16 mouse cellular contexts compared by ENCODE assay signal in the genomic region with DNA sequence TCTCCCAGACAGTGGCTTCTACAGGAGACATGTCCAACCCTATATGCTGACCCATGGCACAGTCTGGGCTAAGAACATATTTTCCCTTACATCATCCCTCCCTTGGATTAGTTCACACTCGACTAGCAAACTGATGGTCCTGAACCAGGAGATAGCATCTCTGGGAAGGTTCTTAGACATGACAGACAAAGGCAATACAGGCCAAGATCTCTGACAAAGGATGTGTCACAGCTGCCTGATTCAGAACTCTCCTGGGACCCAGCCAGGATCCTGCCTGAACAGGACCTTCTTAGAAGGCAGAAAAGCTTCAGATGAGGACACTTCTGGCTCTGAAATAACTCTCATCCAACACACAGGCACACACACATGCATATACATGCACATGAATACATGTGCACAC. TPM values are rescaled to one million over a fixed set of nuclear protein-coding genes. Genes with fewer than 3 reads are reported as not detected.
A peak's percentile ranks its signal among the peaks of the same experiment; 100 is the strongest.
DNase-seq lines count a peak whose midpoint lies in the region.
"Had no signal": no experiment of that assay in that cellular context is flagged by ENCODE, and none has a peak within 500 bp of the region (broad histone marks: within the 10 kb centered on the region; RNA-seq: fewer than 3 reads in every experiment).

No protein-coding gene starts in this region.

- H3K27ac ChIP-seq in heart, embryonic 10.5 days, result no peak overlapping the region
- H3K27ac ChIP-seq: forebrain, embryonic 13.5 days; limb, embryonic 15.5 days; midbrain, embryonic 10.5 days had no signal

- H3K27me3 ChIP-seq in heart, embryonic 10.5 days (ENCODE audit: insufficient read depth, poor library complexity, severe bottlenecking), result no peaks in the 10 kb centered on the region
- H3K27me3 ChIP-seq: forebrain, embryonic 13.5 days; limb, embryonic 15.5 days had no signal

- peak; percentile 25 to 45 for DNase-seq in heart, postnatal 14 days
- no peak for DNase-seq in heart, embryonic 10.5 days (ENCODE audit: low spot score)
- DNase-seq in lung, postnatal 10 days, result peak; percentile 41
- DNase-seq in lung, adult 18-20 months, result no peak
- peak; percentile 83 for DNase-seq in MN1 (ENCODE audit: low spot score)
- peak; percentile 77 for DNase-seq in adrenal gland, postnatal 14 days
- no peak for DNase-seq in layer of hippocampus, postnatal 14 days (ENCODE audit: low spot score in 2 of 2)
- no peak for DNase-seq in cerebellum, adult 18-20 months
- DNase-seq: cerebellum, adult 8-10 months; kidney, adult 11 months; liver, postnatal 0 days; thymus, adult 18-20 months had no signal

- WGBS in heart, embryonic 10.5 days, result 39% methylated on average over 1 of the region's 1 CpGs

- intact Hi-C loops in heart, postnatal 14 days (cut with DNase I), result loop anchor here (1.0 kb wide), 1 partner anchor 168 kb away; no protein-coding TSS in a partner anchor

- H3K36me3 ChIP-seq in heart, embryonic 10.5 days, result peaks cover 73% of the 10 kb centered on the region

- H3K9me3 ChIP-seq in heart, embryonic 10.5 days, result no peaks in the 10 kb centered on the region
- H3K9me3 ChIP-seq: forebrain, embryonic 13.5 days; limb, embryonic 15.5 days; midbrain, embryonic 10.5 days had no signal

- no peak overlapping the region for H3K4me3 ChIP-seq in heart, embryonic 10.5 days
- H3K4me3 ChIP-seq: forebrain, embryonic 13.5 days; limb, embryonic 15.5 days; midbrain, embryonic 10.5 days; myocyte had no signal

- H3K4me1 ChIP-seq in heart, embryonic 10.5 days, result peaks cover 19% of the 10 kb centered on the region

RNA-seq across cellular contexts. Expression of gene Slc19a1, which starts 52.5 kb away (rescaled TPM):
- 1 to 10 TPM; 4.0 to 5.0 TPM for total RNA-seq in heart, postnatal 14 days (2021)
- polyA plus RNA-seq in heart, embryonic 10.5 days (2016; fragmentation: Nextera tagmentation; extraction: Ambion mirVana), result 18.7 and 26.5 TPM in 2 replicates
- total RNA-seq in adrenal gland, postnatal 14 days (2021), result 21.3 and 24.2 TPM in 2 replicates
- 10 to 100 TPM; 24.3 to 25.5 TPM for total RNA-seq in layer of hippocampus, postnatal 14 days (2021)

Comparison
In these comparisons a context has a peak if more than half of its experiments do, and no peak if none do; other contexts are left out.
1. DNase-seq: peak in heart, postnatal 14 days (2 of 2), lung, postnatal 10 days (single experiment), MN1 (single experiment) and adrenal gland, postnatal 14 days (single experiment); none in heart, embryonic 10.5 days (single experiment), lung, adult 18-20 months (0 of 2), layer of hippocampus, postnatal 14 days (0 of 2) and cerebellum, adult 18-20 months (0 of 2).